Mouse (Mus musculus) liver, adult 2 months (tissue): ENCODE measurements around the gene Olfr92.

ENCODE experiments used
- CTCF ChIP-seq: fragments of 200-500 bp; IDR thresholded peaks from 2 replicates; pipeline ENCODE4 v1.5.1; 2011; ENCODE audit warnings: low read depth, low read length, control low read depth
- POLR2A ChIP-seq: fragments of 200-500 bp; IDR thresholded peaks from 2 replicates; pipeline ENCODE4 v1.6.1; 2011; ENCODE audit warnings: low read length, control low read depth; ENCODE audit not compliant: insufficient read depth; ENCODE audit errors: extremely low read depth

GRCm38 (mm10) chr17:37075766-37076165 is 44.1 kb downstream of the Olfr92 start:
- TF ChIP-seq CTCF (no peak), POLR2A (no peak)
